Mouse (Mus musculus) stomach, embryonic 14.5 days (tissue): ENCODE results near the gene Reln. TPM values are rescaled to one million over a fixed set of nuclear protein-coding genes. Genes with fewer than 3 reads are reported as not detected.

Experiments used
- ATAC-seq: fragments of 200-750 bp; cut with Nextera tagmentation; 2 replicates; pipeline ENCODE4 v1.8.0; 2017; ENCODE audit warnings: low read depth, moderate TSS enrichment; ENCODE audit not compliant: insufficient number of reproducible peaks, insufficient read depth, low FRiP score
- H3K27ac ChIP-seq: fragments of 300-500 bp; sonication (generic); 2 replicates; pipeline ENCODE4 v1.5.1; 2014; ENCODE audit warnings: mild to moderate bottlenecking, low read length, moderate library complexity, mixed read lengths
- H3K27me3 ChIP-seq: fragments of 300-500 bp; sonication (generic); 2 replicates; pipeline ENCODE4 v1.6.1; 2014; ENCODE audit warnings: low read length, control low read depth, mixed read lengths; ENCODE audit not compliant: control insufficient read depth, insufficient read depth
- H3K36me3 ChIP-seq: fragments of 300-500 bp; sonication (generic); 2 replicates; pipeline ENCODE4 v1.6.1; 2014; ENCODE audit warnings: mild to moderate bottlenecking, control low read depth, low read length, moderate library complexity, mixed read lengths; ENCODE audit not compliant: control insufficient read depth, insufficient read depth
- H3K4me1 ChIP-seq: fragments of 300-500 bp; sonication (generic); 2 replicates; pipeline ENCODE4 v1.6.1; 2014; ENCODE audit warnings: low read length, control low read depth, mixed read lengths; ENCODE audit not compliant: control insufficient read depth, insufficient read depth
- H3K4me2 ChIP-seq: fragments of 300-500 bp; sonication (generic); replicated peaks from 2 replicates; pipeline ENCODE4 v1.6.1; 2014; ENCODE audit warnings: low read depth, low read length, control low read depth
- H3K4me3 ChIP-seq: fragments of 300-500 bp; sonication (generic); 2 replicates; pipeline ENCODE4 v1.5.1; 2014; ENCODE audit warnings: low read depth, low read length, control low read depth
- H3K9ac ChIP-seq: fragments of 300-500 bp; sonication (generic); replicated peaks from 2 replicates; pipeline ENCODE4 v1.6.1; 2014; ENCODE audit warnings: low read depth, mild to moderate bottlenecking, control low read depth, low read length, moderate library complexity, mixed read lengths
- H3K9me3 ChIP-seq: fragments of 300-500 bp; sonication (generic); 2 replicates; pipeline ENCODE4 v1.6.1; 2016; ENCODE audit warnings: low read depth, low read length, control low read depth; ENCODE audit not compliant: control insufficient read depth
- WGBS: fragments of 180-500 bp; shearing (Covaris S2); extraction: QIAGEN DNeasy Blood & Tissue Kit; methylation state at CpG from one replicate; pipeline ENCODE4 v1.1.7; 2014; 5-methylcytosine and 5-hydroxymethylcytosine counted together
- polyA plus RNA-seq: library from polyadenylated mRNA; unstranded; fragments of >200 nt; fragmentation: Nextera tagmentation; extraction: Ambion mirVana; gene quantifications from 2 replicates; pipeline ENCODE4 v1.2.1, GENCODE M21; 2014

Gene Reln
- polyA plus RNA-seq, 1 experiment from 2014 or later = 5.2 TPM

- H3K36me3 ChIP-seq = no peaks in the 10 kb centered on the region
- no peaks in the 10 kb centered on the region for H3K4me1 ChIP-seq
- no peak overlapping the region for H3K9ac ChIP-seq
- H3K27ac ChIP-seq = no peak overlapping the region
- H3K9me3 ChIP-seq = no peaks in the 10 kb centered on the region
- no peaks in the 10 kb centered on the region for H3K27me3 ChIP-seq
- no peak overlapping the region for H3K4me3 ChIP-seq
- no peak for ATAC-seq
- 85% methylated on average over 7 of the region's 7 CpGs for WGBS
- no peak overlapping the region for H3K4me2 ChIP-seq
Observed at GRCm38 (mm10) chr5:21949507-21949897, 395.0 kb downstream of the Reln start.

GRCm38 (mm10) chr5:21948736-21949506 lies 395.6 kb downstream of the Reln start:
- Histone ChIP-seq H3K4me1 (no peaks in the 10 kb centered on the region), H3K4me2 (no peak overlapping the region), H3K27ac (no peak overlapping the region), H3K9me3 (no peaks in the 10 kb centered on the region), H3K9ac (no peak overlapping the region), H3K4me3 (no peak overlapping the region), H3K36me3 (no peaks in the 10 kb centered on the region), H3K27me3 (no peaks in the 10 kb centered on the region)
- no peak for ATAC-seq
- WGBS = 86% methylated on average over 11 of the region's 11 CpGs

GRCm38 (mm10) chr5:21947610-21948381 lies 396.7 kb downstream of the Reln start:
- Histone ChIP-seq H3K36me3 (no peaks in the 10 kb centered on the region), H3K9ac (no peak overlapping the region), H3K4me3 (no peak overlapping the region), H3K9me3 (no peaks in the 10 kb centered on the region), H3K4me2 (no peak overlapping the region), H3K27ac (no peak overlapping the region), H3K4me1 (no peaks in the 10 kb centered on the region), H3K27me3 (no peaks in the 10 kb centered on the region)
- no peak for ATAC-seq
- 81% methylated on average over 9 of the region's 9 CpGs for WGBS

- H3K4me2 ChIP-seq = no peak overlapping the region
- no peaks in the 10 kb centered on the region for H3K27me3 ChIP-seq
- WGBS = 97% methylated on average over 1 of the region's 1 CpGs
- H3K9me3 ChIP-seq = no peaks in the 10 kb centered on the region
- H3K36me3 ChIP-seq = no peaks in the 10 kb centered on the region
- no peak overlapping the region for H3K9ac ChIP-seq
- ATAC-seq = no peak
- no peak overlapping the region for H3K27ac ChIP-seq
- H3K4me1 ChIP-seq = no peaks in the 10 kb centered on the region
- no peak overlapping the region for H3K4me3 ChIP-seq
Observed at GRCm38 (mm10) chr5:21944579-21944978, 399.9 kb downstream of the Reln start.

GRCm38 (mm10) chr5:21939405-21939804 lies 405.1 kb downstream of the Reln start:
- H3K36me3 ChIP-seq = no peaks in the 10 kb centered on the region
- H3K27me3 ChIP-seq = no peaks in the 10 kb centered on the region
- 78% methylated on average over 9 of the region's 9 CpGs for WGBS
- ATAC-seq = no peak
- H3K4me3 ChIP-seq = no peak overlapping the region
- H3K9ac ChIP-seq = no peak overlapping the region
- H3K27ac ChIP-seq = no peak overlapping the region
- no peak overlapping the region for H3K4me2 ChIP-seq
- no peaks in the 10 kb centered on the region for H3K4me1 ChIP-seq
- H3K9me3 ChIP-seq = no peaks in the 10 kb centered on the region

- Histone ChIP-seq H3K9ac (no peak overlapping the region), H3K4me2 (no peak overlapping the region), H3K4me1 (no peaks in the 10 kb centered on the region), H3K36me3 (no peaks in the 10 kb centered on the region), H3K9me3 (no peaks in the 10 kb centered on the region), H3K4me3 (no peak overlapping the region), H3K27me3 (no peaks in the 10 kb centered on the region), H3K27ac (no peak overlapping the region)
- ATAC-seq = no peak
- WGBS = 70% methylated on average over 5 of the region's 5 CpGs
Observed at GRCm38 (mm10) chr5:21938138-21938537, 406.4 kb downstream of the Reln start.

- Histone ChIP-seq H3K4me1 (no peaks in the 10 kb centered on the region), H3K4me3 (no peak overlapping the region), H3K36me3 (no peaks in the 10 kb centered on the region), H3K27ac (no peak overlapping the region), H3K27me3 (no peaks in the 10 kb centered on the region), H3K9ac (no peak overlapping the region), H3K9me3 (no peaks in the 10 kb centered on the region), H3K4me2 (no peak overlapping the region)
- WGBS = 66% methylated on average over 2 of the region's 2 CpGs
- no peak for ATAC-seq
Observed at GRCm38 (mm10) chr5:21936627-21937026, 407.9 kb downstream of the Reln start.

- 89% methylated on average over 5 of the region's 5 CpGs for WGBS
- no peak overlapping the region for H3K9ac ChIP-seq
- ATAC-seq = no peak
Observed at GRCm38 (mm10) chr5:21936096-21936495, 408.4 kb downstream of the Reln start.

More at GRCm38 (mm10) chr5:21936096-21936495, 408.4 kb downstream of the Reln start:
- H3K27ac ChIP-seq = no peak overlapping the region
- H3K9me3 ChIP-seq = no peaks in the 10 kb centered on the region
- no peaks in the 10 kb centered on the region for H3K4me1 ChIP-seq
- no peak overlapping the region for H3K4me3 ChIP-seq
- no peak overlapping the region for H3K4me2 ChIP-seq
- H3K36me3 ChIP-seq = no peaks in the 10 kb centered on the region
- no peaks in the 10 kb centered on the region for H3K27me3 ChIP-seq
